Mouse (Mus musculus): ENCODE measurements around the gene Trip12.

DNA sequence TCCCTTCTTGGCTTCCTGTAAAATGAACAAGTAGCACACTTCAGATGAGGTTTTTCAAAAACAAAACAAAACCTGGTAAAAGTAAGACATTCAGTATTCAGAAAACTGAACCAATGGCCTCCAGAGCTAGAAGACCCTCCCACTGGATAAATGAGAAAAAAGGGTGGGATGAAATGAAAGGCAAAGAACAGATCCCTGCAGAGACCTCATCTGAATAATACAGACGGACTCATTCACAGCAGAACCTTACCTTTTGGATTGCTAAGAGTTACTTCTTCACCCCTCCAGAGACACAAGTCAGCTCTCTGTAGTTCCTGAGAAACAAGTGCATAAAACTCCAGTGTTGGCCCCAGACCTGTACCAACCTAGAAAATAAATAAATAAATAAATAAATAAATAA is 108.6 kb downstream of the Trip12 start:
- TF ChIP-seq POLR2A (IDR thresholded peaks at IDR 0.05; ENCODE audit: insufficient read depth, low read depth, low read length) (no peak), CTCF (IDR thresholded peaks at IDR 0.05) (no peak), EP300 (IDR thresholded peaks at IDR 0.05; ENCODE audit: insufficient read depth, low read depth, low read length) (no peak)

Data from heart, adult 2 months (tissue).